Mouse (Mus musculus) gonadal fat pad, adult 2 months (tissue): ENCODE results near the gene Mcoln2. TPM values are rescaled to one million over a fixed set of nuclear protein-coding genes. Genes with fewer than 3 reads are reported as not detected.
"Not testable (repeated sequence)": the region's sequence is repeated elsewhere in the genome, so short reads cannot be mapped to it uniquely, and the experiment has no call there.

Experiments
- DNase-seq: peaks from one replicate; pipeline ENCODE4 v3.0.0-alpha.2; 2012; ENCODE audit warnings: low read depth
- polyA plus RNA-seq: library from polyadenylated mRNA; depleted of rRNA; stranded (reverse); fragments of >200 nt; gene quantifications from 2 replicates; pipeline ENCODE4 v1.2.3, GENCODE M21; 2012

Mcoln2 gene
- polyA plus RNA-seq, 1 experiment = 0.47 TPM

- no peak for DNase-seq
Measured at GRCm38 (mm10) chr3:146186033-146186432, 36.4 kb downstream of the Mcoln2 start.

- no peak for DNase-seq
Measured at GRCm38 (mm10) chr3:146189933-146190332, 40.3 kb downstream of the Mcoln2 start.

GRCm38 (mm10) chr3:146192507-146192906, 42.9 kb downstream of the Mcoln2 start:
- DNase-seq = no peak

- DNase-seq = no peak
Measured at GRCm38 (mm10) chr3:146195153-146195552, 45.5 kb downstream of the Mcoln2 start.

GRCm38 (mm10) chr3:146196301-146196700, 46.7 kb downstream of the Mcoln2 start:
- no peak for DNase-seq

GRCm38 (mm10) chr3:146196780-146197743, 47.4 kb downstream of the Mcoln2 start:
- no peak for DNase-seq

GRCm38 (mm10) chr3:146197785-146198184, 48.2 kb downstream of the Mcoln2 start:
- no peak for DNase-seq

GRCm38 (mm10) chr3:146198803-146199481, 49.3 kb downstream of the Mcoln2 start:
- no peak for DNase-seq

- DNase-seq = no peak
Measured at GRCm38 (mm10) chr3:146199486-146199885, 49.9 kb downstream of the Mcoln2 start.

- no peak for DNase-seq
Measured at GRCm38 (mm10) chr3:146204375-146204774, 54.7 kb downstream of the Mcoln2 start.

- no peak for DNase-seq
Measured at GRCm38 (mm10) chr3:146205305-146205704, 55.7 kb downstream of the Mcoln2 start.

GRCm38 (mm10) chr3:146206635-146207034, 57.0 kb downstream of the Mcoln2 start:
- DNase-seq = no peak

GRCm38 (mm10) chr3:146207440-146207839, 57.8 kb downstream of the Mcoln2 start:
- no peak for DNase-seq

- not testable (repeated sequence) for DNase-seq
Measured at GRCm38 (mm10) chr3:146209759-146210158, 60.1 kb downstream of the Mcoln2 start.

GRCm38 (mm10) chr3:146211141-146211747, 61.6 kb downstream of the Mcoln2 start:
- no peak for DNase-seq

GRCm38 (mm10) chr3:146211964-146212363, 62.3 kb downstream of the Mcoln2 start:
- no peak for DNase-seq

GRCm38 (mm10) chr3:146213336-146213735, 63.7 kb downstream of the Mcoln2 start:
- DNase-seq = no peak

GRCm38 (mm10) chr3:146216561-146216960, 66.9 kb downstream of the Mcoln2 start:
- no peak for DNase-seq

GRCm38 (mm10) chr3:146220776-146221486, 71.3 kb downstream of the Mcoln2 start, which contains the start of gene Lpar3:
Gene Lpar3 (plus strand): TSS chr3:146220963.
- no peak for DNase-seq

GRCm38 (mm10) chr3:146224271-146224670, 74.6 kb downstream of the Mcoln2 start:
- no peak for DNase-seq

GRCm38 (mm10) chr3:146225061-146225761, 75.6 kb downstream of the Mcoln2 start:
- DNase-seq = no peak
